Mouse (Mus musculus) WW6 (cell line): ENCODE results near the gene Ric8a.
"Not testable (repeated sequence)": the region's sequence is repeated elsewhere in the genome, so short reads cannot be mapped to it uniquely, and the experiment has no call there.

Source experiments
- DNase-seq: peaks from one replicate; pipeline ENCODE4 v3.0.0-alpha.2; 2013; ENCODE audit warnings: low read depth, low spot score

Gene Ric8a

GRCm38 (mm10) chr7:140890636-140891035 is 33.9 kb downstream of the Ric8a start:
- not testable (repeated sequence) for DNase-seq

GRCm38 (mm10) chr7:140894031-140894430 is 37.3 kb downstream of the Ric8a start:
- no peak for DNase-seq

- no peak for DNase-seq
Observed at GRCm38 (mm10) chr7:140894611-140895010, 37.9 kb downstream of the Ric8a start.

GRCm38 (mm10) chr7:140897863-140898262 is 41.1 kb downstream of the Ric8a start:
- DNase-seq: no peak

GRCm38 (mm10) chr7:140899121-140899520 is 42.4 kb downstream of the Ric8a start:
- DNase-seq: no peak

GRCm38 (mm10) chr7:140900220-140900619 is 43.5 kb downstream of the Ric8a start, which contains the start of gene Cox8b:
Cox8b (minus strand) TSS chr7:140900446.
- no peak for DNase-seq

- no peak for DNase-seq
Observed at GRCm38 (mm10) chr7:140902036-140902875, 45.5 kb downstream of the Ric8a start.

- DNase-seq: peak; percentile 42
Observed at GRCm38 (mm10) chr7:140903212-140903611, 46.5 kb downstream of the Ric8a start.

GRCm38 (mm10) chr7:140905642-140906081 is 48.9 kb downstream of the Ric8a start:
- no peak for DNase-seq

- DNase-seq: no peak
Observed at GRCm38 (mm10) chr7:140907131-140907530, 50.4 kb downstream of the Ric8a start.

GRCm38 (mm10) chr7:140907697-140908096 is 50.9 kb downstream of the Ric8a start:
- DNase-seq: no peak

GRCm38 (mm10) chr7:140908181-140908580 is 51.4 kb downstream of the Ric8a start:
- DNase-seq: no peak

GRCm38 (mm10) chr7:140908634-140909107 is 51.9 kb downstream of the Ric8a start:
- peak; percentile 77 for DNase-seq

GRCm38 (mm10) chr7:140912293-140912692 is 55.5 kb downstream of the Ric8a start:
- DNase-seq: no peak

- no peak for DNase-seq
Observed at GRCm38 (mm10) chr7:140912846-140913482, 56.2 kb downstream of the Ric8a start.
